Mouse (Mus musculus) erythroblast, embryonic 14.5 days (primary cell): ENCODE measurements around the gene Ptprg.

Experiments used
- GATA1 ChIP-seq: IDR thresholded peaks from 2 replicates; pipeline ENCODE4 v1.6.1; 2012; ENCODE audit warnings: low read length, inconsistent platforms, mixed read lengths
- TAL1 ChIP-seq: IDR thresholded peaks from 3 replicates; pipeline ENCODE4 v1.6.1; 2012; ENCODE audit warnings: low read length, inconsistent platforms, mixed read lengths

DNA sequence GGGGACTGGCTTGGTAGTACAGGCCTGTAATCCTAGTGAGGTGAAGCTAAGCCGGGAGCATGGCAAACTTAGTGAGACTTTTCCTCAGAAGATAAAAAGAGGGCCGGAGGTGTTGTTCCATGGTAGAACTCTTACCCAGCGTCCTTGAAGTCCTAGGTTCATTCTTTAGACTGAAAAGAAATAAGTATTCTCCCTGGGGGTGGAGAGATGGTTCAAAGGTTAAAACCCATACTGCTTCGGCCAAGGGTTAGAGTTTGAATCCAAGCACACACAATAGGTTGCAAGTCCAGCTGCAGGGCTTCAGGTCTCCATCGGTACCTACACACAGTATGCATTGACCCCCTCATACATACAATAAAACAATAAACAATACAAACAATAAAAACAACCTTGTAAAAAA, 10.3 kb downstream of the Ptprg start:
- TF ChIP-seq TAL1 = no peak
- TF ChIP-seq GATA1 = no peak
